Mouse (Mus musculus) embryonic fibroblast, embryonic 13.5 days (primary cell): ENCODE results near the gene Cdh1. TPM values are rescaled to one million over a fixed set of nuclear protein-coding genes. Genes with fewer than 3 reads are reported as not detected.
A peak's percentile ranks its signal among the peaks of the same experiment; 100 is the strongest.
"Not testable (repeated sequence)": the region's sequence is repeated elsewhere in the genome, so short reads cannot be mapped to it uniquely, and the experiment has no call there.

Experiments used
- H3K27ac ChIP-seq: 2 replicates; pipeline ENCODE4 v1.5.1; 2012; ENCODE audit warnings: low read length, control low read depth, inconsistent platforms; ENCODE audit not compliant: insufficient read depth
- H3K4me1 ChIP-seq: 2 replicates; pipeline ENCODE4 v1.6.1; 2011; ENCODE audit warnings: low read length; ENCODE audit not compliant: control insufficient read depth, insufficient read depth
- H3K4me3 ChIP-seq: 2 replicates; pipeline ENCODE4 v1.5.1; 2011; ENCODE audit warnings: mild to moderate bottlenecking, control low read depth, low read length; ENCODE audit not compliant: insufficient read depth
- CTCF ChIP-seq: IDR thresholded peaks from 2 replicates; pipeline ENCODE4 v1.5.1; 2011; ENCODE audit warnings: mild to moderate bottlenecking, control low read depth, low read length, moderate library complexity, borderline replicate concordance; ENCODE audit not compliant: insufficient read depth
- POLR2A ChIP-seq: IDR thresholded peaks from 2 replicates; pipeline ENCODE4 v1.6.1; 2011; ENCODE audit warnings: low read depth, mild to moderate bottlenecking, control low read depth, low read length, moderate library complexity
- polyA plus RNA-seq: library from polyadenylated mRNA; stranded (reverse); fragments of >200 nt; gene quantifications from 2 replicates; pipeline ENCODE4 v1.2.4, GENCODE M21; 2011; ENCODE audit warnings: low read depth; ENCODE audit not compliant: missing spikeins, insufficient read length

Gene Cdh1
- not detected in 2 replicates for polyA plus RNA-seq

DNA sequence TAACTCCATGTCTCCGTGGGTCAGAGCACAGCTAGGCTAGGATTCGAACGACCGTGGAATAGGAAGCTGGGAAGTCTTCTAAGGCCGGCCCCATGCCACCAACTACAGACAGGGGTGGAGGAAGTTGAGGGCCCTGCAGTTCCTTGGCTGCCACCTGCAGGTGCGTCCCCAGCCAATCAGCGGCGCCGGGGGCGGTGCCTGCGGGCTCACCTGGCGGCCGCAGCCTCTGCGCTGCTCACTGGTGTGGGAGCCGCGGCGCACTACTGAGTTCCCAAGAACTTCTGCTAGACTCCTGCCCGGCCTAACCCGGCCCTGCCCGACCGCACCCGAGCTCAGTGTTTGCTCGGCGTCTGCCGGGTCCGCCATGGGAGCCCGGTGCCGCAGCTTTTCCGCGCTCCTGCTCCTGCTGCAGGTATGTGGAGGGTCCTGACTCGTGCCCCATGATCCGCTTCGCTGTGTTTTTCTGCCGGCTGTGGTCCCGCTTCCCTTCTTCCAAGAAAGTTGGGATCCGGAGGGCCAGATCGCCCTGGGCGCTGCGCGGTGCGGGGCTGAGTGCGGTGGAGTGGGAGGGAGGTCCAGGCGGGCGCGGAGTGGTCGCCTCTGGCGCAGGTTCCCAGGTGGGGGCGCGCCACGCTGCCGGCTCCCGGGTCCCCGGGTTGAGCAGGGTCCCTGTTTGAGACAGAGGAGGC lies at the start of gene Cdh1:
Cdh1 (plus strand) TSS at position 221 of the 689 bp plus-strand sequence.
- Histone ChIP-seq H3K27ac (no peak within 1 kb of the TSS), H3K4me3 (peak within 1 kb of the TSS; percentile 38), H3K4me1 (0 out of 2 replicates have a peak, but pooled peaks cover 3% of the 10 kb centered on the region)
- TF ChIP-seq CTCF (no peak), POLR2A (no peak)

DNA sequence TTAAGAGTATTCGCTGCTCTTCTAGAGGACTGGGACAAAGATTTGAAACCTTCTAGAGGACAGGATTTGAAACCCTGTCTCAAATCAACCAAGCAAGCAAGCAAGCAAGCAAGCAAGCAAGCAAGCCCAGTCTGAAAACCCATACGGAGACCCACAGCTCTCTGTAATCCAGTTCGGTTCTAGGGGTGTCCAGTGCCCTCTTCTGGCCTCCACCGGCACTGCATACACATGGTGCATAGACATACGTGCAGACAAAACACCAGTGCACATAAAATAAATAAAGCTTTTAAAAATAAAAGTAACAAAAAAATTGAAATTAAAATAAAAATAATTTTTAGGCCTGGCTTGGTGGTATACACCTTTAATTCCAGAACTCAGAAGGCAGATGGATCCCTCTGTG lies 49.1 kb upstream of the Cdh1 start:
- H3K4me1 ChIP-seq = no peaks in the 10 kb centered on the region
- peak; percentile 22; the same call in 1 of the 2 replicates for TF ChIP-seq CTCF
- TF ChIP-seq POLR2A = no peak
- H3K27ac ChIP-seq = no peak overlapping the region
- no peak overlapping the region for H3K4me3 ChIP-seq

- TF ChIP-seq CTCF (no peak), POLR2A (no peak)
- Histone ChIP-seq H3K4me3 (no peak overlapping the region), H3K4me1 (no peaks in the 10 kb centered on the region), H3K27ac (no peak overlapping the region)
Observed at GRCm38 (mm10) chr8:106556068-106556645, 47.0 kb upstream of the Cdh1 start.

DNA sequence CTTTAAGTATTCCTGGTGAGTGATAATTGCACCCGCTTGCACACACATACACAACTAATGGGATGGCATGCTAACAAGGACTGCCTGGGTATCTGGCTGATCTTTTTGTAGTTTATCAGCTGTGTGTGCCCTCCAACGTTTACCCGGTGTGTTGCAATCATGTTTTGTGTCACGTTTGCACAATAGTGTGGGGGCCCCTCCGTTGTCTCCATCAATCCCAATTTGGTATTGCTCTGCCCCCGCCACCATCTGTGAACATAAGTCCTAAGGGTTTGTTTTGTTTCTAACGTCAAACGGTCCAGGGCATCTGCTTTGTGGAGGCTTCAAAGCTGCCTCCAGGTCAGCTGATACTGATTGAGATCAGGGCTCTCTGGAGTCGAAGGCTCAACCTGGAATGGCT lies 43.3 kb upstream of the Cdh1 start:
- Histone ChIP-seq H3K4me3 (no peak overlapping the region), H3K27ac (no peak overlapping the region), H3K4me1 (no peaks in the 10 kb centered on the region)
- TF ChIP-seq CTCF = no peak
- TF ChIP-seq POLR2A = no peak

GRCm38 (mm10) chr8:106561097-106561865 lies 41.9 kb upstream of the Cdh1 start:
- Histone ChIP-seq H3K4me1 (no peaks in the 10 kb centered on the region), H3K4me3 (no peak overlapping the region), H3K27ac (peak overlapping the region; percentile 87)
- TF ChIP-seq POLR2A = peak; percentile 51; the same call in 1 of the 2 replicates
- TF ChIP-seq CTCF = peak; percentile 84

DNA sequence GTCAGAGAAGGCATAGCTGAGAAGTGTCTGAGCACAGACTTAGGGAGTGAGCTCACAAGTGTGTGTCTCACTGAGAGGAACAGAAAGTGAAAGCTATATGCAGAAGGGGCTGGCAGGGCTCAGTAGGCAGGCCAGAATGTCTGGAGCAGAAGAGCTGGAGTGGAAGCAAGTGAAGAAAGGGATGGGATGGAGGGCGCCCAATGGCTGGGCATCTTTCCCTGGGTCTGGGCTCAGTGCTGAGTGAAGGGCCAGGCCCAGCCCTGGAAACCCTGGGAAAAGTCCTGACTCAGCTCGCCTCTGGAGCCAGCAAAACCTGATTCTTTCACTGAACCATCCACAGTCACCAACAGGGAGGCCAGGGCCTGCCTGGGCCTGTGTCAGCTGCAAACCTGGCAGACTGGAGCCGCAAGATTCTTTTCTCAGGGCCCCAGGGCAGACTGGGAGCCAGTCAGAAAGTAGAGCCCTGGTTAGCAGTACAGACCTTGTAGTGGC lies 39.4 kb upstream of the Cdh1 start:
- H3K4me1 ChIP-seq = no peaks in the 10 kb centered on the region
- TF ChIP-seq POLR2A = no peak
- TF ChIP-seq CTCF = no peak
- no peak overlapping the region for H3K4me3 ChIP-seq
- peak overlapping the region; percentile 30; the same call in 1 of the 2 replicates for H3K27ac ChIP-seq

DNA sequence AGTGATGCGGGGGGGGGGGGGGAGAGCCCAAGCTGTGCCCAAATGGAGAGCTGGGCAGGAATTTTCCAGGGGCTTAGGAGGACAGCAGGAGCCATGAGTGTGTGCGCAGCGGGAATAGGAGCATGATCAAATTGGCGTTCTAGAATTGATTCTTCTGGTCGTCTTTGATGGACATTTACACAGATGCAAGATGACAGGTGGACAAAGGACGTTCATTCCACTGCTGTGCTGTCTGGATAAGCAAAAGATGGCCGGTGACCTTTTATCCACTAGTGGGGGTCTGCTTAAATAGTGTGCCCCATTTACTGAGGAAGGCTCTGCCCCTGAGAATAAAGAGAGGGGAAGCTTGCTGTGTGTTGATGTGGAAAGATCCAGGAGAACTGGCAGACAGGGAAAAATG lies 34.1 kb upstream of the Cdh1 start:
- no peak for TF ChIP-seq POLR2A
- TF ChIP-seq CTCF = no peak
- Histone ChIP-seq H3K4me3 (no peak overlapping the region), H3K4me1 (no peaks in the 10 kb centered on the region), H3K27ac (no peak overlapping the region)

DNA sequence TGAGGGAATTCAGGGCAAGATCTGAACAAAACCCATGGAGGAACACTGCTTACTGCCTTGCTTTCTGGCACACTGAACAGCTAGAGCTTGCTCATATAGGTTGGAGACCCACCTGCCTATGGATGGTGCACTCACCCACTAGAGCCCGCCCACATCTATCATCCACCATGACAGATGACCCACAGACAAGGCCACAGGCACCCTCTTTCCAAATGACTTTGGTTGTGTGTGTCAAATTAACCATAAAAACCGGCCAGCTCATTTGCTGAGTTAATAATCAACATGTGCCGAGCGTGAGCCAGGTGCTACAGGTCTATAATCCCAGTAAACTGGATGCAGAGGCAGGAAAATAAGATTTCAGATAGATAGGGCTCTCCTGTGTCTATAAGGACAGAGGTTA lies 32.8 kb upstream of the Cdh1 start:
- no peak overlapping the region for H3K27ac ChIP-seq
- no peak for TF ChIP-seq CTCF
- no peak for TF ChIP-seq POLR2A
- no peaks in the 10 kb centered on the region for H3K4me1 ChIP-seq
- H3K4me3 ChIP-seq = no peak overlapping the region

GRCm38 (mm10) chr8:106571551-106572172 lies 31.5 kb upstream of the Cdh1 start:
- no peaks in the 10 kb centered on the region for H3K4me1 ChIP-seq
- H3K4me3 ChIP-seq = no peak overlapping the region
- no peak overlapping the region for H3K27ac ChIP-seq
- TF ChIP-seq CTCF = no peak
- TF ChIP-seq POLR2A = no peak

- not testable (repeated sequence) for H3K4me3 ChIP-seq, H3K27ac ChIP-seq, H3K4me1 ChIP-seq
Observed at GRCm38 (mm10) chr8:106572175-106572574, 31.0 kb upstream of the Cdh1 start.

GRCm38 (mm10) chr8:106573168-106573567 lies 30.0 kb upstream of the Cdh1 start, which contains the start of gene Gm10073:
TSS of gene Gm10073 (minus strand) at chr8:106573461.
- H3K4me1 ChIP-seq, H3K27ac ChIP-seq, H3K4me3 ChIP-seq: not testable (repeated sequence)
